Mouse (Mus musculus): Measurements from ENCODE around the gene Vmn2r41.
"Not testable (repeated sequence)": the region's sequence is repeated elsewhere in the genome, so short reads cannot be mapped to it uniquely, and the experiment has no call there.

Vmn2r41 gene

DNA sequence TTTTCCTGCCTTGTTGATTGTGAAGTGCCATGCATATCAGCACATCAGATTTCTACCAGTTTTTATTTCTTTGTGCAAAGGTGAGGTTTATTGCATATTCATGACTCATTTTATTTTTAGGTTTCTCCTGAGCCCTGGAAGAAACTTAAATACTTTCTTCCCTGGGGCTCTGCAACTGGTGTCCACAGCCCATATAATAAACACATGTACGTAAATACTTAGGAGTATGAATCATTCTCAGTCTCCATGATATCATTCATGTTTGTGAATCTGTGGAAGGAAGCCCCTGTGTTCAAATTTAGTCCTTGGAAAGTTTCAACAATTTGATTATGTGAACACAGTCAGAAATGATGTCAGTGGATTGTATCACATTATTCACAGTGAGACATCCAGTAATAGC is at the start of gene Vmn2r41:
Gene Vmn2r41 (minus strand): TSS at position 101 of the 400 bp plus-strand sequence.
- DNase-seq (ENCODE audit: low read depth), result not testable (repeated sequence)

GRCm38 (mm10) chr7:8200220-8200619 is 38.8 kb upstream of the Vmn2r41 start, which contains the start of gene Vmn2r42:
Gene Vmn2r42 (minus strand): TSS chr7:8200320.
- not testable (repeated sequence) for DNase-seq (ENCODE audit: low read depth)

- DNase-seq (ENCODE audit: low read depth), result not testable (repeated sequence)
These were observed 68.6 kb downstream of the Vmn2r41 start for GRCm38 (mm10) chr7:8092871-8093270.

Measured in fibroblast of lung, adult 2 months (primary cell).